Mouse (Mus musculus) lung, postnatal 36 days (tissue): ENCODE measurements at regions not wholly inside any gene's neighbourhood (a gene's known extent, or its start where the extent isn't known, plus 50 kb on each side); places are given as distances from the start of the nearest gene placed in this dataset.

Experiments
- DNase-seq: peaks from one replicate; pipeline ENCODE4 v3.0.0; 2022; ENCODE audit warnings: mixed read lengths

DNA sequence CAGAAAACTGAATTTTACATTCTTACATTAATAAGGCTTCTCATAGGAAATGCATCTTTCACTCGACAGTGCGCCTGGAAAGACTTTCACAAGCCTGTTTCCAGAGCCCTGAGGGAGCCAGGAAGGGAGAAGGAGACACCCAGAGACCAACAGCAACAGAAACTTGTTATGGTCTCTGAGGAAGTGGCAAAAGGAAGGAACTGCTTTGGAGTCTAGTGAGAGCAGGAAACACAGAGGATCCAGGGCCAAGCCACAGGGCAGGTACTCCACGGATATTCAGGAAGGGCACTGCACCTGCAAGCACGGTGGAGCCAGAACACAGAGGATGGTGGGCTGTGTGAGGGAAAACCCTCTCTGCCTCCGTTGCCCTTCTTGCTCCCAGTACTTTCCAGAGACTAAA, 554.8 kb downstream of the Ptprc start:
- DNase-seq, result peak; percentile 28

DNA sequence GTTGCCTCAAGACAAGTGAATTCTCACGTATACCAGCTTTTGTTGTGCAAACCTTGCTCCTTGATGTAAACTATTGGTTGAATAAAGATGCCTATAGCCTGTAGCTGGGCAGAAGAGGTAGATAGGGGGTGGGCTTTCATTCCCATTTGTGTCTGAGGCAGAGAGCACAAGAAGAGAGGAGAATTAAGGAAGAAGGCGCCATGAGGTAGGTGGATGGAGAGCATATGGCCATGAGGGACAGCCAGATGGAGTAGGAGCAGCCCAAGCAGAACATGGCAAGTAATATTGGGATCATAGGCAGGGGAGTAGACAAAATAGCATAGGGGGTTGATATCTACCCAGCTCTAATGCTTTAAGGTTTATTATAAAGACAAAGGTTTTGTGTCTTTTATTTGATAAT, 557.3 kb downstream of the Ptprc start:
- no peak for DNase-seq

DNA sequence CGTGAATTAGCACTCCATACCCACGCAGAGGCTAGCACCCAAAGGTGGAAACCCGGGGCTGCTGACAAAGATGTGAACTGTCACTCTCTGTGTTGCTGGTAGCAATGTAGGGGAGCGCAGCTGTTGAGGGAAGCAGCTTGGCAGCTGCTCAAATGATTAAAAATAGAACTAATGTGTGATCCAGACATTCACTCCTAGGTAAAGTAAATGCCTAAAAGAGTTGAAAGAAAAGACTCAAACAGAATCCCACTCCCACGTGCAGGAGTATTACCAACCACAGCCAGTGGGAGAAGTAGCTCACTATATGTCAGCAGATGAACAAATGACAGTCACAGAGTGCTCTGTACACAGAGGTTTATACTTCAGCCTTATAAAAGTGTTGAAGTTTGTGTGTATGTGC, 558.0 kb downstream of the Ptprc start:
- no peak for DNase-seq

DNA sequence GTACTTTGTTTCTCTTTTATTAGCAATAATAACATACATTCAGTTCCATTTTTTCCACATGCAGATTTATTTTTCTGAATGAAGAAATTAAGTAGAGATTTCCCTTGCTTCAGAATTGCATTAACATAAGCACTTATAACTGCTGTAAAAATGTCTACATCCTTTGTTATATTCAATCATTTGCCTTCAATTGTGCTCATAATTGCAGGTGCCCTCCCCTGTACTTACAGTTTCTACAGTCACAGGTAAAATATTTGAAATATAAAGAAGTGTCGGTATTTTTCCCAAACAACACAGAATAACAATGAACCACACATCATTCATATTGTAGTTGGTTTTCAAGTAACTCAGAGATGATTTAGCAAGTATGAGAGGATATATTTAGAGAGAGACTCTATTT, 568.8 kb downstream of the Ptprc start:
- no peak for DNase-seq

DNA sequence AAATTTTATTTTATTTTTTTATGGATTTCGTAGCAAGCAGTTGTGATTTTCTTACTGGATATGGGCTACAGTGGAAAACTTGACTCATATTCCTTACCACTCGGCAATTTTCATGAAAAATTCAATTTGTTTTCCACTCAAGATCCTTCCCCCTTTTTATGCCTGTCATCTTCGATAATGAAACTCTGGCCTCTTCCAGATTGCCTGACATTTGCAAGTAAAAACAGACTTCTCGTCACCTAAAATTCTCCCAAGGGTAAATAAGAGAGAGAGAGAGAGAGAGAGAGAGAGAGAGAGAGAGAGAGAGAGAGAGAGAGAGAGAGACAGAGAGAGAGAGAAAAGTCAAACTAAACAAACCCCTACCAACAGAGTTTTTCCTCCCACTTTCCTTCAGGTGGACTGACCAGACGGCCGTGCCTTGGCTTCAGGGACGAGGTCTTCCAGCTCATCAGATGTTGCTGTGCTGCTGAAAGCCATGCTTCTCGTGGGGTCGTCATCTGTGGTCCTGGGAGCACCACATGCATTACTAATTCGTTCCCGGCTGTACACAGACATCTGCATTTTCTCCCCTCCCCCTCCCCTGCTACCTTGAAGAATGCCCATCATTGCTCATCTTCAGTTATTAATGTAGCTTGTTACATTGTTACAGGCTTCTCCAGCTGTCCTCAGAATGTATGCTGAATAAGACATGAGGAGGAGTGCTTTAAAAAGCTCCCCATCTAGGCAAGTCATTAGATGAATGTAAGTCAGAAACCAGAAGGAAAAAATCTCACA, 569.4 kb downstream of the Ptprc start:
- no peak for DNase-seq

DNA sequence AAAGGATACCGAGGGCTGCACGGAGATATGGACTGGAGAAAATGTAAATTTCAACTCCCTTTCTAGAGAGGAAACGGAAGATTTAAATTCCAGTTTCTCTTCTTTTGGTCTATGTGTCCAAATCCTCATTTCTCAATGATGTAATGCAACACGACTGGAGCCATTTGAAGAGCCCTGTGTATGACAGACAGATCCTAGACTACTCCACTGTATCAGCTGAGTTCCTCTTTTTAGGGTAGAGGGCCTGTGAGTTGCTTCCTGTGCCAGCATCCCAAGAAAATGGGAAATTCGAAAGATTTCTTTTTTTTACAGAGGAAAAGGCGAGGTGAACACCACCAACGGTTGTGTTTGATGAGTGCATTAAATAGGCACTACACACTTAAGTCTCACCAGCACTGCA, 581.8 kb downstream of the Ptprc start:
- DNase-seq, result no peak

DNA sequence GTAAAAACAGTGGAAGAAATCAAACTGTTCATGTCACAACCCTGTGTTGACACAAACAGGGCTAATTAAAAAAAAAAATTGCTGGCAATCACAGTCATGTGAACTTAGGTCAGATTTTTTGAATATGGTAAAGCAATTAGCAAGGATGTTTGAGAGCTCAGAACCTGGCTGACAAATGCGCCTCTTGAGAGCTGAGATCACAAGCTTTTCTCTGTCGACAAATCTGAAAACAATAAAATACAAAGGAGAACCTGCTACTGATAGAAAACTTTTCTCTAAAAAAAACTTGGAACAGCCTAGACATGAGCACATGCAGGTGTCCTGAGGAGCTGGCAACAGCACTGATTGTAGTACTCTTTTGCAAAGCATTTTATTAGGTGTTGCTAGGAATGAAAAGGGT, 583.6 kb downstream of the Ptprc start:
- no peak for DNase-seq

DNA sequence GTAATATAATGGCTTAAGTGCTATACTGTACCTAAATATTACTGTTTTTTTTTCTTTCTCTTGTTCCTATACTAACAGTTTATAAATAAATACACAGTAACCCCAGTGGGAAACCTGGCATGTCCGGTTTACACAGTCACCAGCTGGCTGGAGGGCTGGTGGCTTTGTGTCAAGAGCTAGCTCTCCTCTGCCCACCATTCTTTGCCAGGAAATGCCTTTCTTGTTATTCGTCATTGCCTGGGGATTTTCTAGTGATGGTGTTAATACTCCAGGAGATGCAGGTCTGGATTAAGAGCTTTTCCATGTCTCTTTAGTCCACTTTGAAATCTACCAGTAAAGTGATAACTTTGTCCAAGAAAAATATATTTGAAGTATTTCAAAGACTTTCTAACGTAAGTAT, 584.2 kb downstream of the Ptprc start:
- peak; percentile 65 for DNase-seq

DNA sequence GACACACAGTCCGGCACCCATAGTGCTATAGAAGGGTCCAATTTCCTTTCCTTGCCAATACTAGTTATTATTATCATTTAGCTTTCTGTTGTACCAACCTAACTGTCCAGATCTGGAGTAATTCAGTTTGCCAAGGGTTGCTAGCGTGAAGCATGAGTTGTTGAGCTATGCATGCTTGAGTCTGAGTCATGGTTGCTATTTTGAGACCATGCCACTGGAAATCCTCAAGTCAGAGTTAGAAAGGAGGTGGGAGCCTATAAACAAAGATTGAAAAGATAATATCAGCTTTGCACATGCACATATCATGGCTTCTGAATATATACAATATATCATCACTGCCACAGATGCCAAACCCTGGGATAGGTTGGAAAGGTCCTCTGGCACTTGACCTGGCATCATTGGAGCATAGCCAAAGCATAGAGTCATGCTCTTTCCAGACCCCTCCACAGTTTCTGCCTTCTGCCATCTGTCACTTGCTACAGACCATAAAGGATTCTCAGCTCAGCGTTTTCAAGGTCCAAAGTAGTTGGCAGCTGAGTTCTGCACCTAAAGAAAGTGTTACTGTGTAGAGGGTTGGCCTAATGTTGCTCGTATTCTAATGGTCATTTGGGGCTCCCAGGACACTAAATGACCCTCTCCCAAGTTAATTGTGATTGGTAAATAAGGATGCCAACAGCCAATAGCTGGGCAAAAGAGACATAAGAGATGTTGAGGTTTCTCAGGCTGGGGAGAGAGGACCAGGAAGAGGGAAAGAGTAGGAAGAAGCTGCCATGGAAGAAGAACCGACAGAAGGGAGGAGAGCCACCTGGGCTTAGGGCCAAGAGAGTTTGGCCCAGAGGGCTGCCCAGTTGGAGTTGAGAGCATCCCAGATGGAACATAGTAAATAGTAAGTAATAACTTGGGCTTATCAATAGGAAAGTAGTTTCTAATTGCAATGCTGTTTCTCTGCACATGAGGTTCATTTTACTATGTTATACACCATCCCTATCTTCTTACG, 586.9 kb downstream of the Ptprc start:
- DNase-seq, result no peak

DNA sequence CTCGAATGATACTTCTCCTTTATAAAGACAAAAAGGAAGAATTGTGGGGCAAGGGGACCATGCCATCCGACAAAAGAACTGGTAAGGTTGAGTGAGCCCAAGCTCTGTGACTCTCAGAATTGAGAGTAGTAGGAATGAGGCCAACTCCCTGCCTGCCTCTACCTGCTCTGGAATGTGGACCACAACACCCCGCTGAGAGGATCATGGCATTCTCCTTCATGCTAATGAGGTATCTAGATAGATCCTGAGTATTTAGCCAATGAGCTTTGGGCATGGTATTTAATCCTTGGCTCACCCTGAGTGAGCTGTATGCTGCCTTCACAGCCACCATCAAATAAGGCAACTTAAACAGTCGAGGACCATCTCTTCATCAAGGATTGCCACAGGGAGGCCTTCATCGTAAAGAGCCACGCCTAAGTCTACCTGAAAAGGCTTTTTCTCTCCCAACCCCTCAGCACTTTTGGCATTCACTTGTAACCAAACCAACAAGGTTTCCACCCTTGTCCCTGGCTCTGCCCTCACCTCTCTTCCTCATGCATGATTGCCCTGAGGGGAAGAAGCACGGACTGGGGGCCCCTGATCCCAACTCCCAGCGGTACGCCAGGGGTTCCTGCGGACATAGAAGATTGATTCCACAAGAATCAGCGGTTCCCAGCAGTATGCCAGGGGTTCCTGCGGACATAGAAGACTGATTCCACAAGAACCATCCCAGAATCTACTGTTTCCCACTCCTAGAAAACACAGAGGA, 587.9 kb downstream of the Ptprc start:
- DNase-seq, result no peak

DNA sequence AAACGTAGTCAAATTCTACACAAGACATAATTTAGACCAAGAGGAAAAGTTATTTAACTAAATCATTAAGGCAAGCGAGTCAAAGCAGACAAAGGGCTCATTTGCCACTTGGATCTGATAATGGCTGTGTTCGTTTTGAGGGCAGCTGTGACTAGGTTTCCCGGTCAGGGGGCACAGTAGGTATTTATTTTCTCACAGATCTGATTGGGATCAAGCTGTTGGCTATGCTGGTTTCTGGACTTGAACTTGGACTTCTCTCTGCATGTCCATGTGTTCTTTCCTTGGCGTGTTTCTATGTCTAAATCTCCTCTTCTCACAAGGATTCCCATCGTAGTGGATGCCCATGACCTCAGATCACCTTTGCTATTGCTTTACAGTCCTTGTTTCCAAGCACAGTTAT, 590.8 kb downstream of the Ptprc start:
- no peak for DNase-seq

DNA sequence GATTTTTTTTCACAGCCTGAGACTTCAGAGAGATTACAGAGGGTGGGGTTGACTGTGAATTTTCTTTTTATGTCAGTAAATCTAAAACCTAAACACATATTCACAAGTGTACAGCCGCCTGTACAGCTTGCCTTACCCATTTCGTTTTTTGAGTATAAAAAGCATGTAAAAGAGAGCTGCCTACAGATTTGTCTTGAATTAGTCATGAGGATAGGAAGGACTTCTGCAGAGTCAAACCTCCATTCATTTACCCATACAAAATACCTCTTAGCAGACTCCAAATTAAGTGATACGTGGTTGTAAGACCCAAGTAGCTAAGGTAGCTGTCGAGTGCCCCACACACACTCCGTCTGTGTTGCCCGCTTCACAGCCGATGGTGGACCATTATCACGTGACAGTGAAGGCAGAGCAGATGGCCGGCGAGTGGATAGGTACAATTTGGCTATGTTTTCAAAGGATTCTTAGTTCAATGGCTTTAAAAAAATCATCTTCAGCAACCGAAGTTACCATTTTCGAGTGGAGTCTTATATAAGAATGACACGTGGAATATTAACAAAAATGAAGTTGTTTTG, 591.3 kb downstream of the Ptprc start:
- DNase-seq, result no peak

DNA sequence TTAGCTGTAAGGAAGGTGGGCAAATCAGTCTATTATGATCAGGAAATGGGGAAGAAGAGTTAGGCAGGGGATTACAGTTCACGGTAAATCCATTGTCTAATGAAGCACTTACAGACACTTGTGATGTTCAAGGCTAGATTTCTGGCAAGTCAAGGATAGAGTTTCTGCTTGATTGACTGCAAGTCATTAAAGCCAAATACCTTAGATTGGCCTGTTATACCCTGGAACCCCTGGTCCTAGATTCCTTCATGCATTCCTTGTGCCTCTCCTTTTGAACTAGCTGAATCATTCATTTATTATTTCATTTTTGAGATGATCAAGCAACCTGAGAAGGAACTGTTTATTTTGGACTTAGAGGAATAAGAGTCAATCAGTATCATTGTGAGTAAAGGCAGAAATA, 597.9 kb downstream of the Ptprc start:
- DNase-seq, result no peak

DNA sequence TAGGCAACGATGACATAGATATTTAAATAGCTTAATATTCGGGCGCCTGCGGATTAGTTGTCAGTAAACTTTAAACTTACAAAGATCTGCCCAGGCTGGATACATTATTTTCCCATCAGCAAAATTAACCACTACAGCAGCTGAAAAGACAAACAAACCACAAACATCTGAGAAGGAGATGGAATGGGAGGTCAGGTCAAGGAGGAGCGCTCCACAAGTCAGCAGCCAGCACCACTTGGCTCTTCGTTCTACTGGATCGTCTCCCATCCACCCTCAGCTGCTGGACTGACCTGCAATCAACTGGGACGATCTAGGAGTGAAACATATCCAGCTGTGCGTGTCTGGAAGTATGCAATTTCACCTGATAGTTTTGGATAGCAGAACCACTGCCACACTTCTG, 599.3 kb downstream of the Ptprc start:
- DNase-seq, result no peak

DNA sequence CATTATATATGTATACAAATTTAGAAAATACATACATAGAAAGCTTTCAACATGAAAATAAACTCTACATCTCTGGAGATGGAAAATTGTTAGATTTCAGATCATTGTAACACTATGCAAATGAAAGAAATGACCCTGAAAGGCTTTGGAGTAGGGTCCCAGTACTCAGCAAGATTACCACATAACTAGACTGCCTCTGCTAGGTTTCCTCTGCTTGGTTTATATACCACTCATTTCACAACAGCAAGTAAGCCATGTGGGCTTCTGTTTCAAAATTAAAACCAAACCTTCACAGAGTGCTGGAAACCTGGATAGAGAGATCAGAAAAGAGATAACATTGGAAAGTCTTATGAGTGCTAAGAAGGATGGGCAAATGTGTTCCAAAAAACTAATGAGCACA, 600.1 kb downstream of the Ptprc start:
- no peak for DNase-seq

DNA sequence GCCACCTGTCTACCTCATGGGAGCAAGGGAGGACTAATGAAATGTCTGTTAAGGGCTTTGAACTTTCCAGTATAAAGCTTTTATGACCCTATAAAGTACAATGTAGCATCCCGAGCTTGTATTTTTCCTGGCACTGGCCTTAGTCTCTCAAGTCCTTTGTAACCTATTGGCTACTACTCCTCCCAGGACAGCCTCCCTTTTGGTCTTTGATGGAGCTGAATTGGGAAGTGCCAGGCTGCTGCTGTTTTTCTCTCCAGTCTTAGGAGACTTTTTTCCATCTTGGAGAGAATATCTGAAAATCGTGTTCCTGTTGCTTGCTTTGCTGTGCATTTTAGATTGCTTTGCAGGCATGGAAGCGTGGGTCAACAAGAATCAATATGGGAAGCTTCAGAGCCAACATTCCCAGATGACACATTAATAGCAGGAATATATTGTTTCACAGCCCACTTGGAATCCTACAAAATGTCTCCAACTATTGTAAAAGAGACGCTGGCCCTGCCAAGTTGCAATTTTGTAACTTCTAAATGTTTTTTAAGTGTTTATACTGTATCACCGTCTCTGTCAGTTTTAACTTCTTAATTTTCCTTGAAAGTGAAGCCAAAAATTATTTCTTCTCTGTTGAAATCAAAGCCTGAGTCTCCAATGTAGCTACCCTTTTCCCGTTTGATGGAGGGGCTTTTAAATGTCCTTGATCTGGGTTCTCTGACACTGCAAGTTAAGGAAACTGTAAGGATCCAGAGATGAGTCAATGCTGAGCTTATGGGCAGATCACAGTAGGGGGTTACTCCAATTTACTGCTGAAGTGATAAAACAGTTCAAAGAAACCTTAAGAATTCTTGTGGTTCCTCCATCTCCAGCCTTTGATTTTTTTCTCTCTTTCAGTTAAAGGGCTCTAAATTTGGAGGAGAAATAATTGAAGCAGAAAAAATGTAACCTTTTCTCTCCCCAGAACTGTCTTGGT, 603.3 kb downstream of the Ptprc start:
- DNase-seq, result peak; percentile 38

DNA sequence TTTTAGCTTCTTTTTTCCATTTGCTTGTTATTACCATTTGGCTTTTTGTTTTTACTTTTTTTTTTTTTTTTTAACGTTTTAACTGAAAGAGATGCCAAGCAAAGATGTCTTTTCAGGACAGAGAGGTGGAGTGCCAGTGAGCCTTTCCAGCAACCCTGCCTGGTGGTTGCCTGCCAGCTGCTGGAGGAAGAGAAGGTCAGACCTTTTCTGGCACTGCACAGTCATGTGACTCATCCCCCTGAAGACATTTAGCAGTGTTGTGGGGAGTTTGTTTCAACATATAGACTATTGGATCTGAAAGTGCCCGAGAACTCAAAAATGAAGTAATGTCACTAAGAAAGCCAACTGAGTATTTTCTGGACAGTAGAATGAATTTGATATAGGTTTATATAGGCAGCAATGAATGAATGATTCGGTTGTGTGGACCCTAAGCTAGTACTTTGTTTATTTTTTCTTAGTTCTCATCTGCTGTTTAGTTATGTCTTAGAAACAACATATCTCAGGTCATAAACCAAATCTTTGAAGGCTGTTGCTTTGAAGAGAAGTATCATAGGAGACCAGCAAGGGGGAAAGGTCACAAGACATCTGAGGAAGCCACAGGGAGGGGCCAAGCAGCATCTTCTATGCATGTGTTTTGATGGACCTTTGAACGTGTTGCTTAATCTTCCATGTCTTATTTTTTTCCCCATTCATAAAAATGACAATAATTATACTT, 604.2 kb downstream of the Ptprc start:
- no peak for DNase-seq

DNA sequence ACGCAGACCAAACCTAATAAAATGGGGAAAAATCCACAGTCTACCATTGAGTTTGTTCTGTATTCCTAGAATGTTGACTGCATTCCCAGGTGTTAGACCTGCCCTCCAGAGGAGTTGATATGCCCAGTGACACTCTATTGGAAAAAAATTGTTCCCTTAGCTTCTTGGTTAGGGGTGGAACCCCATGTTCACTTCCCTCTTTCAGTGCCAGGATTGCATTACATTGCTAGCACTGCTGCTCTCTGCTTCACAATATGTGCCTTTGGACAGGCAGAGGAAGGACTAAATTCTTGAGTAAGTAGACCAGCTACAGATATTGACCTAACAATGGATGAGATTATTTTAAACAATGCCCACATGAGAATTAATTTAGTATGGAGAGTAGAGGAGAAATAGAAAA, 607.3 kb upstream of the Nr5a2 start:
- DNase-seq, result no peak

DNA sequence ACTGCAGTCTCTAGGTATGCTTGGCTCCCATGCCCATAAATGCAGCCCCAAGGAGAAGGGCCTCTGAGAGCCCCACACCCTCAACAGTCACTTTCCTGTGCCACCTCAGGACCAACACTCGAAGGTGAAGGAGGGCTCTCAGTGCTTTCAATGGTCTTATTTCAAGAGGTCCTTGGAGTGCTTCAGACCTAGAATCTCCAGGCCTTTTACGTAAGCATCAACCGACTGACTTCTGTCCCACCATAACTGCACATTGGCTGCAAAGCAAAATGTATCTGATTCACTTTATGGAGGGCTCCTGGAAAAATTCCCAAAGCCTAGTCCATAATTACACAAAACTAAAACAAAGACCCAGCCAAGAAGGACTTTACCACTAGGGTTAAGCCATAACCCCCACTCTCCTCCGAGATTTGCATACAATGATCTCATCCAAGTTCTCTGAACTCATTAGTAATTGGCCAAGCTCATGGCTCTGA, 605.4 kb upstream of the Nr5a2 start:
- DNase-seq, result peak; percentile 80

DNA sequence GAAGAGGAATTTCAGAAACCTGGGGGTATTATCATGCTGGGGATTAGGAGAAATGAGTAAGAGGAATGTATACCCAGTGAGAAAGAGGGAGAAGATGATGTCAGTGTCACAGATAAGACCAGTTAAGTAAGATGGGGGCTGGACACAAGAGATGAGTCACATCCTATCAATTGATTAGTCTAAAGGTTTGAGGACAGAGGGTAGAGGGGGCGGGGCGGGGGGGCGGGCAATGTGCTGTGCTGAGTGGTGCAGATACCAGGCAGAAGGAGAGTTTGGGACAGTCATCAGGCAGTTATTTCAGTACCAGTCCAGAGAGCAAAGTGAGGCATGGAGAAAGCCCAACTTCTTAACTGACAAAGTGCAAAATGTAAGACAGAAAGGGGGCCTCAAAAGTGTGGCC, 601.4 kb upstream of the Nr5a2 start:
- DNase-seq, result no peak
